Mouse (Mus musculus) skeletal muscle tissue, adult 2 months (tissue): ENCODE results near the gene 0610012G03Rik.
"Not testable (repeated sequence)": the region's sequence is repeated elsewhere in the genome, so short reads cannot be mapped to it uniquely, and the experiment has no call there.

ENCODE experiments used
- DNase-seq: peaks from one replicate; pipeline ENCODE4 v3.0.0-alpha.2; 2012; ENCODE audit warnings: low read depth, low spot score

Gene 0610012G03Rik

DNA sequence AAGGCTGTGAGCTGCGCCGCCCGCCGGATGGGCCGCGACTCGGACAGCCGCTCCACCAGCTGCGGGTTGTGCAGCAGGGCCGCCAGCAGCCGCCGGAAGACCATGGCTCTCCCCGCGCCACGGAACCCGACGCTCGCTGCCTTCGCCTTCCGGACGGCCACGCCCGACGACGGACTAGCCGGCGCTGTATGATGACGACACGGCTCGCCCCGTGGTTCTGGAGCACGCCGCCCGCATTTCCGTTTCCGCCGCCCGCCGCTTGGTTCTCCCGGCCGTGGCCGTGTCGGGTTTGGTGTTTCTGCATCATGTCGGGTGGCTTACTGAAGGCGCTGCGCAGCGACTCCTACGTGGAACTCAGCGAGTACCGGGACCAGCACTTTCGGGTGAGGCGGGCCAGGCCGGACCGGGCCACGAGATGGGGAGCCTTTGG is at the start of gene 0610012G03Rik, which contains the start of gene Ncbp2:
Gene 0610012G03Rik, minus strand, starts transcription at position 150 of the 430 bp plus-strand sequence.
Gene Ncbp2, plus strand, starts transcription at position 169 of the 430 bp plus-strand sequence.
- DNase-seq = peak; percentile 93

DNA sequence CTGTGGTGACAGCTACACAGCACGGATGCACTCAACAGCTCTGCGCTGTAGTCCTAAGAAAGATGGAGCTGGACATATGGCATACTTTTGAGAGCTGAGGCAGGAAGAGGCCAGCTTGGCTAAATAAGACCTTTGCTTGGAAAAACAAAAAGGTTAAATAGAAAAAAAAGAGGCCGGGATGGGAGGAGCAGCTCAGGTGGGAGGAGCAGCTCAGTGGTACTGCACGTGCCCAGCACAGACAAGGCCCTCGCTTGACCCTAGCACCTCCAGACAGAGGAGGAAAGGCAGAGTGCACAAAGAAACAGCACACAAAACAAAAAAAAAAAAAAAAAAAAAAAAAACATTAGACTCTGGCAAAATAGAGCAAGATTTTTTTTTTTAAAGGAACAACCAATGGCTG is 48.1 kb upstream of the 0610012G03Rik start:
- no peak for DNase-seq

DNA sequence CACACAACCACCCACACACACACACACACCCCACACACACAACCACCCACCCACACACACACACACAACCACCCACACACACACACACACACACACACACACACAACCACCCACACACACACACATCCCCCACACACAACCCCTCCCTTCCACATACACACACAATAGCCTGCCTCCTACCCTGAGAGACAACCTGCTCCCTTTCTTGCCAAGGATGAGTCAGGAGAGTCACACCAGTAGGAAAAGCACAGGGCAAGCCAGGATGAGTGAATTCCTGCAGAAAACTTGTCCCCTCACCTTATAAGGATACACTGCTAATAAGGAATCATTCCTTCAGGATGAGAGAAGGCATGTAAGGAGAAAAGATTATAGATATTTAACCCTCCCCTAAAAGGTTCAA is 45.7 kb upstream of the 0610012G03Rik start:
- DNase-seq = no peak

GRCm38 (mm10) chr16:31993195-31993594 is 44.9 kb upstream of the 0610012G03Rik start:
- DNase-seq = no peak

DNA sequence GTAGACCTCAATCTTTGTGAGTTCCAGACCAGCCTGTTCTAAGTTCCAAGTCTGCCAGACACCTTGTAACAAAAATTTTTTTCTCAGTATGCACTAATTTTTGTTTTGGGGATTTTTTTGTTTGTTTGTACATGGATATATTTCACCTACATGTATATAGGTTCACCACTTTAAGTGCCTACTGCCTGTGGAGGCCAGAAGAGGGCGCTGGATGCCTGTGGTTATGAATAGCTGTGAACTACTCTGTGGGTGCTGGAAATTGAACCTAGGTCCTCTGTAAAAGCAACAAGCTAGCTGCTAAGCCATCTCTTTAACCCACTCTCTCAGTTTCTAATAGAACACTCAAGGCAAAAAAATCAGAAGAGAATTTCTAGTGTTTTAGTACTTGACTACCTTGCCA is 43.7 kb upstream of the 0610012G03Rik start:
- DNase-seq = no peak

DNA sequence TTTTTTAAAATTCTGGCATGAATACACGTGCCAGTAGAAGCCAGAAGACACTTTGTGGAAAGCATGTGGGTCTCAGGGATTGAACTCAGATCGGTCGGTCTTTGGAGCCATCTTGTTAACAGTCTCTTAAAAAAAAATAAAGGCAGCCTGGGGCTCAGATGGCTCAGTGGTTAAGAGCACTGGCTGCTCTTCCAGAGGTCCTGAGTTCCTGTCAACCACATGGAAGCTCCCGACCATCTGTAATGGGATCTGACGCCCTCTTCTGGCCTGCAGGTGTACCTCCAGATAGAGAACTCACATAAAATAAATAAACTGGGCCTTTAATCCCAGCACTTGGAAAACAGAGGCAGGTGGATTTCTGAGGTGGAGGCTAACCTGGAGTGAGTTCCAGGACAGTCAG is 32.7 kb upstream of the 0610012G03Rik start:
- DNase-seq = no peak

GRCm38 (mm10) chr16:31979501-31979900 is 31.2 kb upstream of the 0610012G03Rik start:
- DNase-seq = no peak

- no peak for DNase-seq
Observed at GRCm38 (mm10) chr16:31975258-31975657, 27.0 kb upstream of the 0610012G03Rik start.

GRCm38 (mm10) chr16:31963224-31963623 is 14.9 kb upstream of the 0610012G03Rik start:
- no peak for DNase-seq

DNA sequence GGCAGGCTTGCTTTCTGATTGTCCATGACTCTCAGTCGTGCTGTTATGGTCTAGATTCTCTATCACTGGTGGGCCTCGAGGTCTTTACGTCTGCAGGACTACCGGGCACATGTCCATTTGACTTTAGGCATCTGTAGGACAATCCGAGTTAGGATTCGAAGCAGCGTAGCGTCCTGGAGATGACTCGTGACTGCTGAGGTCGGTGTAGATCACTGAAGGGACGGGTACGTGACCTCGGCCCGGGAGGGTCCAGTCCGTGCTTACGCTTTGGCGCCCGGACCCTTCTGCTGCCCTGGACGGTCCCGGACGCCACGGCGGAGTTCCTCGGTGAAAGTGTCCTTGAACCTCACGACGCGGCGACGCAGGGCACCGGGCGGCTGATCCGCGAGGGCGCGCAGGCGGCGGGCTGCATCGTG is 385 bp downstream of the 0610012G03Rik start:
- no peak for DNase-seq

DNA sequence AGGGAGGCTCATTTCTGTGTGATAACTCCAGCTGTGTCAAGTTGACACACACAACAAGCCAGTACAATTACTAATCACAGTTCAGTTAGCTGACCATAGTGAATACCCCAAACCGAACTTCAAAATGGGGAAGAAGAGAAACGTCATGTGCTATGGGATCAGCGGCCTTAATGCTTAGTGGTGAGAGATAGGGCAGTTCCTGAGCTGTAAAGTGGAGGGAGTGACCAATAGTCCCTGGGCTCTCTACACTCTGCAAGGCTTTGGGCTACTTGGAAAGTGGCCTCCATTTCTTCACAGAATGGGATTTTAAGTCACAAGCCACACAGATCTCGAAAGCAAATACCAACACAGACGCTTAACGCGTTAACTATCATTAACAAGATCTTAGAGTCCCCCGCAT is 961 bp downstream of the 0610012G03Rik start:
- no peak for DNase-seq

- DNase-seq = not testable (repeated sequence)
Observed at GRCm38 (mm10) chr16:31945986-31946385, 2.3 kb downstream of the 0610012G03Rik start.

- no peak for DNase-seq
Observed at GRCm38 (mm10) chr16:31945372-31945771, 2.9 kb downstream of the 0610012G03Rik start.

- no peak for DNase-seq
Observed at GRCm38 (mm10) chr16:31944698-31945255, 3.5 kb downstream of the 0610012G03Rik start.

DNA sequence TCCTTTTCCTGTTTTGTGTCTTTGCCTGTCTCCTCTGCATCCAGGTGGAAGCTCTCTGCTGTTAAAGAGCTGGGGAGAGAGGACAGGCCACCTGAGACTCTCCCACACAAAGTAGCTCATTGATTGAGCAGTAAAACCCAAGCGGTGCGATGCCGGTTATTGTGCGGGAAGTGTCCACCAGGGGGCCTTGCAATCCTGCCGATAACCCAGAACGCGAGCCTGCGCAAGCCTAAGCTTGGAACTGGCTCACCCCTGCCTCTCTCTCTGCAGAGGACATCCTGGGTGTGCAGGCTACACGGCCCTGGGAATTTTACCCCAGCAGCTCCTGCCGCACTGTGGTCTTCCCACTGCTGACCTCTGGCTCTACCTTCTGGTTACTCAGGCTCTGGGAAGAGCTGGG is 4.3 kb downstream of the 0610012G03Rik start:
- peak; percentile 27 for DNase-seq

- no peak for DNase-seq
Observed at GRCm38 (mm10) chr16:31940586-31940985, 7.7 kb downstream of the 0610012G03Rik start.

DNA sequence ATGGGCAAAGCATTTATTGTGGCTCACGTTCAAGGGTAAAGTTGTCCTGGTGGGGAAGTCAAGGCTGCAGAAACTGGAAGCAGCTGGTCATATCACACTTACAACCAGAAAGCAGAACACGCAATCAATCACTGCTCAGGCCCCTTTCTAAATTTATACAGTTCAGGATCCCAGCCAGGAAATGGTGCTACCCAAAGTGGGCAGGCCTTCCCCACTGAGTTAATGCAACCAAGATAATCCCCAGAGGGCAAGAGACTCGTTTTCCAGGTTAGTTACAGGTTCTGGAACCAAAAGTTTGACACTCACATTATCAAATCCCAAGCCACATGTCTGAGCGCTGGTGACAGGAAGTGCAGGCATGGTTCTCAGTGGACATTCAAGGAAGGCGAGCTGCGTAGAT is 9.4 kb downstream of the 0610012G03Rik start:
- no peak for DNase-seq

GRCm38 (mm10) chr16:31936568-31936967 is 11.7 kb downstream of the 0610012G03Rik start:
- no peak for DNase-seq

DNA sequence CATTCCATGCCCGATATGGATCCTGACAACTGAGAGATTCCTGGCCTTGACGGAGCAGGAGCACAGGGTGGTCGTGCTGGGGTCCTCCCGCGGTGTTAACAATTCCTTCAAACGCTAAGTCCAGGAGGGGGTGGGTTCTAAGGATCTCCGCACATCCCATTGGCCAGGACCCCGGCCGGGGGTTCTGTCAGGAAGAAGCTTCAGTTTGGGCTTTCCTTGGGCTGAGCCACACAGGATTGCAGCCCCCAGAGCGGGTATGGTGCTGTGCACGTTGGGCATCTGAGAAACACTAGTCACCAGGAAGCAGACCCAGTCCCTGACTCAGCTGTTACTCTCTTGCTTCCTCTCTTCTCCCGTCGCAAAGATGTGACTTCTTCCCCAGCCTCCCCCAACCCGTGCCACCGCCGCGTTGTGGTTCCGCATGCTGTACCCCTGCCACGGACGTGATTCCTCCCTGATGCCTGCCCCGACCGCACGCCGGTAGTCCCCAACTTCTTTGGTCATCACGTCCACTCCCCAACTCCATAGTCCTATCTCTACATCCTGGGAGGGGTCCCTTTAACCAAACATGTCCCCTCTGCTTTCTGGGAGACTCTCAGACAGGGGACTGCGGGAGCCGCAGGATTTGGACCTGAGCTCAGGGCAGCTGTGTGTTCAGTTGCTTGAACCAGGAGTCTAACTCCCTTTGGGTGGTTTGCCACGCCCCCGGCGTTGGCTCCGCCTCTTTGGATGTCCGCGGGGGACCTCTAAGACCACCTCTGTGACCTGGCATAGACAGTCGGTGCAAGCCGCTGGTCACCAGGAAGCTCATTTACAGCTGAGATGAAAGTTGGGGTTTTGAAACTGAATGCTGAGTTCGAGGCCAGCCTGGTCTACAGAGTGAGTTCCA is 13.0 kb downstream of the 0610012G03Rik start:
- DNase-seq = no peak

GRCm38 (mm10) chr16:31934550-31935010 is 13.7 kb downstream of the 0610012G03Rik start:
- DNase-seq = no peak

- DNase-seq = peak; percentile 27
Observed at GRCm38 (mm10) chr16:31933751-31934549, 14.3 kb downstream of the 0610012G03Rik start, which contains the start of gene Pigz. Pigz (plus strand) TSS chr16:31933851.
